15 mouse cellular contexts compared by ENCODE assay signal in the genomic region with DNA sequence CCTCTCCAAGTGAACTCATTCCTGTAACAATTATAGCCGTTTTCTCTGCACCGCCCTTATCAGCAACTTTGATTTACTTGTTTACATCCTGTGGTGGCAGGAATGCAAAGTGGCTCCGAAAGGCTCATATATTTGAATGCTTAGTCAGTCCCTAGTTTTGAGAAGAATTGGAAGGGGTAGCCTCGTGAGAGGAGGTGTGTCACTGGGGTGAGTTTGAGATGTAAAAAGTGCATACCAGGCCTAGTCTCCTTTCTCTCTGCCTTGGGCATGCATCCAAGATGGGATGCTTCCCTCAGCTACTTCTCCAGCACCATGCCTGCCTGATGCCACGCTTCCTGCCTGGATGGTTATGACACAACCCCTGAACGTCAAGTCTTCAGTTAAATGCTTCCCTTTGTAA.
DNase-seq lines count a peak whose midpoint lies in the region; ATAC-seq and TF ChIP-seq lines count a peak whose summit lies in the region.
"Had no signal": no experiment of that assay in that cellular context is flagged by ENCODE, and none has a peak within 500 bp of the region (broad histone marks: within the 10 kb centered on the region; RNA-seq: fewer than 3 reads in every experiment).

No protein-coding gene starts in this region.

- 56% methylated on average over 6 of the region's 6 CpGs for WGBS in liver, embryonic 11.5 days

- peak; percentile 37 for DNase-seq in kidney, adult 9 months
- DNase-seq in kidney, adult 18-20 months = no peak
- DNase-seq in Muller cell, postnatal 12 days (ENCODE audit: inconsistent ontology term) = peak; percentile 73
- peak; percentile 48 for DNase-seq in lung, postnatal 36 days
- no peak for DNase-seq in liver, embryonic 11.5 days (ENCODE audit: low spot score)
- no peak for DNase-seq in ovary, postnatal 14 days (ENCODE audit: low spot score)
- DNase-seq: adrenal gland, postnatal 14 days; heart, postnatal 4 days; liver, embryonic 13.5 days; right cerebral cortex, adult 18-20 months; thymus, postnatal 4 days had no signal

- peak overlapping the region; percentile 92 for H3K27ac ChIP-seq in bone marrow macrophage, adult 2 months (ENCODE audit: insufficient read depth, low read depth, low read length)
- H3K27ac ChIP-seq in liver, embryonic 11.5 days (ENCODE audit: low read depth, low read length) = no peak overlapping the region
- H3K27ac ChIP-seq: embryonic facial prominence, embryonic 13.5 days; intestine, embryonic 15.5 days; liver, embryonic 13.5 days had no signal

- peaks cover 4% of the 10 kb centered on the region; the same call in 1 of the 2 replicates for H3K36me3 ChIP-seq in liver, embryonic 11.5 days (ENCODE audit: control insufficient read depth, insufficient read depth, low read length)

- no peaks in the 10 kb centered on the region for H3K9me3 ChIP-seq in liver, embryonic 11.5 days (ENCODE audit: control insufficient read depth, low read length)
- H3K9me3 ChIP-seq: intestine, embryonic 15.5 days; liver, embryonic 13.5 days had no signal

- H3K4me1 ChIP-seq in bone marrow macrophage, adult 2 months (ENCODE audit: control insufficient read depth, insufficient read depth, low read length) = peaks cover 64% of the 10 kb centered on the region
- H3K4me1 ChIP-seq in liver, embryonic 11.5 days (replicated peaks; ENCODE audit: control insufficient read depth, insufficient read depth, low read length) = no peaks in the 10 kb centered on the region
- H3K4me1 ChIP-seq: liver, embryonic 13.5 days had no signal

- no peak overlapping the region for H3K4me2 ChIP-seq in liver, embryonic 11.5 days
- H3K4me2 ChIP-seq: embryonic facial prominence, embryonic 13.5 days; intestine, embryonic 15.5 days; liver, embryonic 13.5 days had no signal

- no peak for TF ChIP-seq CTCF in bone marrow macrophage, adult 2 months (IDR thresholded peaks at IDR 0.05; ENCODE audit: low read depth, low read length)

- H3K4me3 ChIP-seq in bone marrow macrophage, adult 2 months (ENCODE audit: insufficient read depth, low read length) = no peak overlapping the region
- H3K4me3 ChIP-seq in liver, embryonic 11.5 days (ENCODE audit: low read depth, low read length) = no peak overlapping the region
- H3K4me3 ChIP-seq: embryonic facial prominence, embryonic 13.5 days; intestine, embryonic 15.5 days; liver, embryonic 13.5 days had no signal

- no peak overlapping the region for H3K9ac ChIP-seq in liver, embryonic 11.5 days (ENCODE audit: low read depth, low read length)
- H3K9ac ChIP-seq: embryonic facial prominence, embryonic 13.5 days; intestine, embryonic 15.5 days; liver, embryonic 13.5 days had no signal

- no peak for TF ChIP-seq POLR2A in bone marrow macrophage, adult 2 months (IDR thresholded peaks at IDR 0.05; ENCODE audit: borderline replicate concordance, low read depth, low read length)

- no peak for ATAC-seq in liver, embryonic 11.5 days (replicated peaks; ENCODE audit: low FRiP score)
- ATAC-seq: CD4-positive, CD25-positive, alpha-beta regulatory T cell, adult 4 months; intestine, embryonic 15.5 days had no signal

- H3K27me3 ChIP-seq in liver, embryonic 11.5 days (replicated peaks; ENCODE audit: control insufficient read depth, insufficient read depth, low read length) = no peaks in the 10 kb centered on the region
- H3K27me3 ChIP-seq: embryonic facial prominence, embryonic 13.5 days; intestine, embryonic 15.5 days; liver, embryonic 13.5 days had no signal

Comparison
In these comparisons a context has a peak if more than half of its experiments do, and no peak if none do; other contexts are left out.
1. DNase-seq: peak in kidney, adult 9 months (single experiment), Muller cell, postnatal 12 days (single experiment) and lung, postnatal 36 days (single experiment); none in kidney, adult 18-20 months (single experiment), liver, embryonic 11.5 days (single experiment) and ovary, postnatal 14 days (single experiment).